Mouse (Mus musculus): ENCODE results near the gene Prrx1. TPM values are rescaled to one million over a fixed set of nuclear protein-coding genes. Genes with fewer than 3 reads are reported as not detected.

The Prrx1 gene
- polyA plus RNA-seq, 1 experiment from 2014 or later: 179 TPM

DNA sequence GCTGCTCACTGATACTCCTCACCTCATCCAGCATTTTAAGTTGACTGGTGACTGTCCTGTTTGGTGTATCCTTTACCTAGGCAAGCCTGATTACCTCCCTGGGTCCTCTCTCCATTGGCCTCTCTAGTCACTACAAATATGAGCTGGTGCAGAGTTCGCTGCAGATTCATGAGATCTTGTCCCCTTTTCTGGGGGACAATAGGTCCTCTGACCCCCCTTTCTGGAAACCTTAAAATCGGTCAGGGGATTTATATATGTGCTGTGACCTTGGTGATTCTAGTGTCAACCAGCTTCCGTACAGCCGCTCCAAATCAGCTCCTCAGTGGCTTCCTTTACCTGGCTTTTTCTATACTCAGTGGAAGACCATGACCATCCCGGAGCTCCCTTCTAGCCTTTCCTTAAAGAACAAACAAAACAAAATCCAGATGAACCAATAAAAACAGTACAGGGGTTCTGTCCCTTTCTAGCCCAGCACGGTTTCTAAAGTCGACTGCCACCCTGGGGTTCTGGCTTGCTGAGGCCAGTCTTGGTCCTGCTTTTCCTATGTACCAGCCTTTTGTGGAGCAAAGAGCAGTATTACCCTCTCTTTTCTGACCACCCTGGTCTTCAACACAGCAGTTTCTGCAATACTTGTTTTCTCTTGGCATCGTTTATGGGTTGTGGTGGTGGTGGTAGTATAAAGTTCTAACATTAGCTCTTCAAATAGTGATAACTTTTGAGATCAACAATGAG is 3.3 kb downstream of the Prrx1 start:
- Histone ChIP-seq H3K4me2 (replicated peaks) (peak overlapping the region; percentile 74), H3K36me3 (peaks cover 20% of the 10 kb centered on the region; the same call in 1 of the 2 replicates), H3K4me3 (peak overlapping the region; percentile 92), H3K4me1 (peaks cover 45% of the 10 kb centered on the region), H3K9ac (peak overlapping the region; percentile 100), H3K27ac (peak overlapping the region; percentile 100), H3K9me3 (no peaks in the 10 kb centered on the region), H3K27me3 (no peaks in the 10 kb centered on the region)
- WGBS: 7% methylated on average over 8 of the region's 8 CpGs
- ATAC-seq (ENCODE audit: low FRiP score, low read depth): no peak

DNA sequence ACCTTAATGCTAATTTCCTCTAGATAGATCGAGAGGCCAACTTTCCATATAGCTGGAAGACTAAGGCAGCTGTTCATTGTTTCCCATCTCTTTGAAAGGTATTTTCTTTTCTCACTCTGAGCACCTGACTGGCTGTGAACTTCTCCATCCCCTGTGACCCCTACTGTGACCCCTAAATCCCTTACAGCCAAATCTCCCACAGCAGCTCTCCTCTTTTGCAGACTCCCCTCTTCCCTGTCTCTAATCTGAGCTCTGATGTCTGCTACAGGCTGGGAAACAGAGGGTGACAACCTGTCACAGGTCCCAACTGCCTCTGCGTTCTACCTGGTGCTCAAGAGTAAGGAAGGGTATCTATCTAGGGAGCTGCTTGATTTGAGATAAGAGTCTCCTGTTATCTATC is 4.0 kb downstream of the Prrx1 start:
- no peak for ATAC-seq (ENCODE audit: low FRiP score, low read depth)
- H3K27ac ChIP-seq: peak overlapping the region; percentile 100
- peak overlapping the region; percentile 100 for H3K9ac ChIP-seq
- 3% methylated on average over 2 of the region's 2 CpGs for WGBS
- H3K4me1 ChIP-seq: peaks cover 46% of the 10 kb centered on the region
- H3K36me3 ChIP-seq: peaks cover 27% of the 10 kb centered on the region; the same call in 1 of the 2 replicates
- peak overlapping the region; percentile 74 for H3K4me2 ChIP-seq (replicated peaks)
- H3K27me3 ChIP-seq: no peaks in the 10 kb centered on the region
- H3K4me3 ChIP-seq: peak overlapping the region; percentile 92
- no peaks in the 10 kb centered on the region for H3K9me3 ChIP-seq

DNA sequence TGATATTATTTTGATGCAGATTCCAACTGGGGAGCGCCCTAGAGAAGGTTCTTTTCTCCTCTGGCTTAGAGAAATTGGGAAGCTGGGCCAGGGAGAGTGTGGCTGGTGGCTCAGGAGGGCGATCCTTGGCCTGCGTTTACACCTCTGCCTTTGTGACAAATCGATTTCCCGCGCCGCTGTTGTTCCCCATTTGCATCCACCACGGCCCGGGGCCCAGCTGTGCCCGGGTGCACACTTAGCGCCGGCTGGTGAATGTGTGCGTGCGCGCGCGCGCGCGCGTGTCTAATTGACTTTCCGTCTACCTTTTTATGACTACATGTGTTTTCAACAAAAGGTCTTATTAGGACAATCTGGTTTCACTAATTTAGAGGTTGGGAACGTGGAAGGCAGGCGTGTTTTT is 4.9 kb downstream of the Prrx1 start:
- peak overlapping the region; percentile 100 for H3K27ac ChIP-seq
- H3K9ac ChIP-seq: peak overlapping the region; percentile 100
- WGBS: 2% methylated on average over 24 of the region's 24 CpGs

DNA sequence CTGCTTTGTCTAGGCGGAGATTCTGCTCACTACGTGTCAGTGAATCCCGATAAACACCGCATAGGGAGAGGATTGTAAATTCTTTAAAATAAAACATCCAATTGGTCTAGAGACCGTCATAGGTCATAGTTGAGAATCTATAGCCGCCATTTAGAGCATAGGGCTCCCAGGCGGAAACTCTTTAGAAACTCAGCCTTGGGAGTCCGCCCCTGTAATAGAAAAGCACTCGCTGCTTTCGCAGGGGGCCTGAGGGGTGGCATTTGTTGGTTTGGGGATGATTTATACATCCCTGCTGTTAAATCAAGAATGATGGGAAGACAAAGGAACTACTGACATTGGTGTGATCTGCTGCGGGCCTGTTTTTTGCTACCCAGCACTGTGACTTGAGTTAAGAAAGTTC is 5.8 kb downstream of the Prrx1 start:
- Histone ChIP-seq H3K4me1 (peaks cover 55% of the 10 kb centered on the region), H3K4me3 (peak overlapping the region; percentile 92), H3K9me3 (no peaks in the 10 kb centered on the region), H3K36me3 (peaks cover 37% of the 10 kb centered on the region), H3K4me2 (replicated peaks) (peak overlapping the region; percentile 74), H3K27me3 (0 out of 2 replicates have a peak, but pooled peaks cover 4% of the 10 kb centered on the region), H3K27ac (peak overlapping the region; percentile 100), H3K9ac (peak overlapping the region; percentile 100)
- no peak for ATAC-seq (ENCODE audit: low FRiP score, low read depth)
- 14% methylated on average over 11 of the region's 11 CpGs for WGBS

More for the DNA sequence above, 4.9 kb downstream of the Prrx1 start:
- H3K4me3 ChIP-seq: peak overlapping the region; percentile 92
- no peaks in the 10 kb centered on the region for H3K9me3 ChIP-seq
- no peak for ATAC-seq (ENCODE audit: low FRiP score, low read depth)
- 0 out of 2 replicates have a peak, but pooled peaks cover 4% of the 10 kb centered on the region for H3K27me3 ChIP-seq
- peaks cover 48% of the 10 kb centered on the region for H3K4me1 ChIP-seq
- peak overlapping the region; percentile 74 for H3K4me2 ChIP-seq (replicated peaks)
- H3K36me3 ChIP-seq: peaks cover 33% of the 10 kb centered on the region

DNA sequence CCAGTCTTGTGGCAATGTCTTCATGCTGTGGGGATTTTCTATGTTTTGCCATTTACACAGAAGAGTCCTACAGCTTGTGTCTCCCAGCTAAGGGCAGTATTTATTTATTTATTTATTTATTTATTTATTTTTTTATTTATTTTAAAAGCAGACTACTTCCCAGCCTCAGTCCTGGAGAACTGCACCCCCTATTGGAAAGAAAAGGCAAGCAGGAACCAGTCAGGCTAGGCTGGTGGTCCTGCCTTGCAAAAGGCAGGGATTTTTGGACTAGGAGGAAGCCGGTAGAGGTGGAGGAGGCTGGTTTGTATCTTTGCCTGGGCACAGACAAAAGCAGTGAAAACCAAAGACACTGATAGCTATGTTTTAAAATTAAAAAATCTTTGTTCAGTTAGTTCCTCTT is 7.6 kb downstream of the Prrx1 start:
- Histone ChIP-seq H3K9me3 (no peaks in the 10 kb centered on the region), H3K27ac (peak overlapping the region; percentile 69; the same call in 1 of the 2 replicates), H3K4me1 (peaks cover 68% of the 10 kb centered on the region), H3K9ac (peak overlapping the region; percentile 100), H3K27me3 (0 out of 2 replicates have a peak, but pooled peaks cover 4% of the 10 kb centered on the region), H3K4me3 (peak overlapping the region; percentile 92), H3K36me3 (peaks cover 41% of the 10 kb centered on the region), H3K4me2 (replicated peaks) (peak overlapping the region; percentile 74)
- no peak for ATAC-seq (ENCODE audit: low FRiP score, low read depth)
- 21% methylated on average over 1 of the region's 1 CpGs for WGBS

DNA sequence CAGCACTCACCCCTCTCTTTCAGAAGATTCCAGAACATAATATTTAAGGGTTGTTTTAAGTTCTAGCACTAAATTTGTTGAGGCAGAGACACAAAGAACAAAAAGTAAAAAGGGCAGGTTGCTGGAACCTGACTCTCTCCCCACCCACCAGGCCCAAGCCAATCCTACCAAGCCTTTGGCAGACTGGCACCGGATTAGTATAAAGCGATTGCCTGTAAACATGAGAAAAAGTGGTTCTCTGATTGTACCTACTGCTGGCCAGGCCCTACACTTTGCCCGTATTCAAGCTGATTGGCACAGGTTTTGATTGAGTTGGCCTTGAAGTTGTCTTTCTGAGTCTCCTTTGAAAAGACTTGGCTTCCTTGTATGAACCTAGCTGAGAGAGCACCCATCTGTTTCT is 8.7 kb downstream of the Prrx1 start:
- Histone ChIP-seq H3K27ac (peak overlapping the region; percentile 44; the same call in 1 of the 2 replicates), H3K4me2 (replicated peaks) (peak overlapping the region; percentile 74), H3K4me1 (peaks cover 76% of the 10 kb centered on the region), H3K4me3 (peak overlapping the region; percentile 92), H3K27me3 (0 out of 2 replicates have a peak, but pooled peaks cover 4% of the 10 kb centered on the region), H3K9ac (peak overlapping the region; percentile 45; the same call in 1 of the 2 replicates), H3K36me3 (peaks cover 42% of the 10 kb centered on the region), H3K9me3 (no peaks in the 10 kb centered on the region)
- no peak for ATAC-seq (ENCODE audit: low FRiP score, low read depth)
- 76% methylated on average over 3 of the region's 3 CpGs for WGBS

DNA sequence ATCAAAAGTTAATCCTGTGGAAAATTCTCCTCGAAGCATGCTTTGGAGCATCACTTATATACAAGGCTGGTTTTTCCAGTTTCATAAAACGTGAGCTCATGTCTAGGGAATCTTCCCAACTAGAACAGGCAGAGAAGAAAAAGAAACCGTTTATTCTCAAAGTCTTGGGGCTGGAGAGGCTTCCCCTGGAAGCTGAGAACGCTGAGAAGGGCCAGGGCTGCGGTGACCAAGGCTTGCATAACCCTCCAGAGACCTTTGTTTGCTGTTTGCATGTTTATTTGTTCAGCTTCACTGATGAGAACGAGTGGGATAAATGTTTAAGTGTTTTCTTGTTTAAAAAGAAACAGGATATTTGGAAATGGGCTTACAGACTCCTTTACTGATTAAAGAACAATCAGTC is 11.2 kb downstream of the Prrx1 start:
- Histone ChIP-seq H3K4me2 (replicated peaks) (peak overlapping the region; percentile 42), H3K9ac (peak overlapping the region; percentile 35; the same call in 1 of the 2 replicates), H3K9me3 (no peaks in the 10 kb centered on the region), H3K27ac (peak overlapping the region; percentile 55; the same call in 1 of the 2 replicates), H3K4me1 (peaks cover 69% of the 10 kb centered on the region), H3K4me3 (no peak overlapping the region), H3K36me3 (peaks cover 45% of the 10 kb centered on the region), H3K27me3 (0 out of 2 replicates have a peak, but pooled peaks cover 4% of the 10 kb centered on the region)
- no peak for ATAC-seq (ENCODE audit: low FRiP score, low read depth)
- 27% methylated on average over 6 of the region's 6 CpGs for WGBS

DNA sequence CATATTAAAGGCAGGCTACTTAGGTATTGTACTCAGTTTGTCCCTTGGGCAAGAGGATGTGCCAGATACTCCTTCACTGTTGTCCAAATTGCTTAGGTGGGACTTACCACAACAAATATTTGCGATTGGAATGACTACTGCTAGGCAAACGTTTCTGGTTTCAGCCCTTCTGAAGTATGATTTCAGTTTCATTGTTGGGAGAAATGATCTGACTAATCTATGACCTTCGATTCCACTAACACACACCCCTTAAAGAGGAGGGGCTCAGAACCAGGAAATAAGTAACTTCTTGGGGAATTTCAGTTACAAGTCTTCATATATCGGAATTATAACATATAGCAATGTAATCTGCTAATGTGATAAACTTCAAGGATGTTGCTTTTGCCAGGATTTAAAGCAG is 20.4 kb downstream of the Prrx1 start:
- Histone ChIP-seq H3K9ac (no peak overlapping the region), H3K9me3 (no peaks in the 10 kb centered on the region), H3K27me3 (no peaks in the 10 kb centered on the region), H3K4me2 (replicated peaks) (no peak overlapping the region), H3K27ac (no peak overlapping the region), H3K36me3 (peaks cover 38% of the 10 kb centered on the region), H3K4me3 (no peak overlapping the region), H3K4me1 (peaks cover 47% of the 10 kb centered on the region)
- WGBS: 82% methylated on average over 4 of the region's 4 CpGs
- no peak for ATAC-seq (ENCODE audit: low FRiP score, low read depth)

DNA sequence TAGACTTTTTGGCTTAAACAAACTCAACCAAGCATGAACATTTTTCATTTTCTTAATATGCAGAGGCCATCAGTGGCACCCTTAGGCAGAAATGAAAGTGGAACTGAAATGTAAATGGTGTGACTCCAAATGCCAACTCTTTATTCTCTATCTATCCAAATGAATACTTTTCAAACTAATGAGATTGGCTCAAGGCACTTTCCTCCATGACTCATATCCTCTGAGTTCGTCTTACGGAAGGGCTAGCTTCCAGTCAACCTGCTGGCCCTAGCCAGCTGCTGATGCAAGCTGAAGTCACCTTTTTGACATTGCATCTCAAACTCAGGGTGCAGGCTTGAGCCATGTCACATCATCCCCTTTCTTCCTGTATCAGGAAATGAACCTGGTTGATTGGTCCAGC is 21.6 kb downstream of the Prrx1 start:
- no peak overlapping the region for H3K27ac ChIP-seq
- H3K9ac ChIP-seq: no peak overlapping the region
- H3K4me1 ChIP-seq: peaks cover 60% of the 10 kb centered on the region
- ATAC-seq (ENCODE audit: low FRiP score, low read depth): no peak
- no peak overlapping the region for H3K4me3 ChIP-seq
- H3K9me3 ChIP-seq: no peaks in the 10 kb centered on the region
- peaks cover 33% of the 10 kb centered on the region for H3K36me3 ChIP-seq
- 78% methylated on average over 2 of the region's 2 CpGs for WGBS
- no peak overlapping the region for H3K4me2 ChIP-seq (replicated peaks)
- no peaks in the 10 kb centered on the region for H3K27me3 ChIP-seq

DNA sequence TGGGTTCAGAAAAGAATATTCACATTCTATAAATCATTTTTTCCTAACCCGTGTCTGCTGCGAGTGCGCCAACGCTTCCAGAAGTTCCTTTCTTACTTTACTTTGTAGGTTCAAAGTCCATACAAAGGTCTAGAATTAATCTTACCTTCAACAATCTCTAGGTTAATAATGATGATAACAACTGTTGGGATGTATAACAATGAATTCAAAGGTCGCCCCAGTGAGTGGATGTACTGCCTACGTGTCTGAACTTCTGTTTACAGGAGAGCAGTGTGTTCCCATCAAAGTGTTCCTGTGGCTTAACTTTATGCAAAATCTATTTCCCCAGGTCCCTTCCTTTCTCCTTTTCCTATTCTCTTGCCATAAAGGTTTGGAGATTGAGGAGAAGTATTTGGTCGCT is 24.4 kb downstream of the Prrx1 start:
- H3K4me3 ChIP-seq: no peak overlapping the region
- 70% methylated on average over 7 of the region's 7 CpGs for WGBS
- no peak for ATAC-seq (ENCODE audit: low FRiP score, low read depth)
- H3K27ac ChIP-seq: no peak overlapping the region
- no peak overlapping the region for H3K9ac ChIP-seq
- H3K4me2 ChIP-seq (replicated peaks): no peak overlapping the region; the same call in 1 of the 2 replicates
- no peaks in the 10 kb centered on the region for H3K27me3 ChIP-seq
- H3K4me1 ChIP-seq: peaks cover 83% of the 10 kb centered on the region
- peaks cover 15% of the 10 kb centered on the region for H3K36me3 ChIP-seq
- no peaks in the 10 kb centered on the region for H3K9me3 ChIP-seq

DNA sequence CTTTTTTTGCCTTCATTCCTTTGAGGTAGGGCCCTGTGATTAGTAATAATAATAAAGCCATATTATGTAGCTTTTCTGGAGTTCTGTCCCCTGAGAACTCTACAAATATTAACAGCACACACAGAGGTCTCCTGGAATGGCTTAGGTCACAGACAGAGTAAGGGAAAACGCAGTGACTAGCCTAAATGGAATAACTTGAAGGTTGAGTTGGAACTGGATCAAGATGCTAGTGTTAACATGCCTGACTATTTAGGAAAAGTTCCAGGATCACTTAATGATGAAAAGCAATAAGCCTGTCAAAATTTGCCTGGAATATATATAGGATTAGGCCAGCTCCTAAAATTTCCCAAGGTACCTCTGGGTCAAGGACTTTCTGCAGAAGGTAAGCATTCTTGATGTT is 28.0 kb downstream of the Prrx1 start:
- Histone ChIP-seq H3K9me3 (no peaks in the 10 kb centered on the region), H3K4me3 (no peak overlapping the region), H3K36me3 (peaks cover 3% of the 10 kb centered on the region; the same call in 1 of the 2 replicates), H3K27me3 (no peaks in the 10 kb centered on the region), H3K4me2 (replicated peaks) (no peak overlapping the region), H3K27ac (no peak overlapping the region), H3K4me1 (peaks cover 87% of the 10 kb centered on the region), H3K9ac (no peak overlapping the region)
- 16% methylated on average over 1 of the region's 1 CpGs for WGBS
- ATAC-seq (ENCODE audit: low FRiP score, low read depth): peak; percentile 56; the same call in 1 of the 2 replicates

DNA sequence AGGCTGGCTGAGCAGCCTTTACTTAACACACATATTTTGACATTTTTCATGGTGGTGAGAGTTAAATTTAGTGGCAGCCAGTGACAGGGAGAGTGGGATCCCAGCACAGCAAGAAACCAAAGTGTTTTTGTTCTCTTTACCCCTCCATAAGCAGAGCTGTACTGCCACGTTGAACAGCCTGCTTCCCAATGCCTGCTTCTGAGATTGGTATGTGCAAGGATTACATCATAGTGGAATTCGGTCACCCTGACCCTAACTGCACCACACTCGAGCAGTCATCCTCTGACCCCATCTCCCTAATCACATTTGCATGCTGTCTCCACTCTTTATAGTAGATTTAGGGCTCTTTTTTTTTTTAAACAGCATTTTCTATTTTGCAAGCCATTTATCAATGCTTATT is 28.4 kb downstream of the Prrx1 start:
- H3K27me3 ChIP-seq: no peaks in the 10 kb centered on the region
- H3K27ac ChIP-seq: no peak overlapping the region
- 11% methylated on average over 3 of the region's 3 CpGs for WGBS
- H3K4me2 ChIP-seq (replicated peaks): no peak overlapping the region
- no peaks in the 10 kb centered on the region for H3K9me3 ChIP-seq
- peaks cover 4% of the 10 kb centered on the region; the same call in 1 of the 2 replicates for H3K36me3 ChIP-seq
- ATAC-seq (ENCODE audit: low FRiP score, low read depth): no peak
- no peak overlapping the region for H3K9ac ChIP-seq
- H3K4me1 ChIP-seq: peaks cover 88% of the 10 kb centered on the region
- H3K4me3 ChIP-seq: no peak overlapping the region
